Mouse (Mus musculus) heart, postnatal 0 days (tissue): ENCODE results near the gene Dop1b.

Source experiments
- CTCF ChIP-seq: IDR thresholded peaks from 2 replicates; pipeline ENCODE4 v1.5.1; 2016; ENCODE audit warnings: antibody characterized with exemption, control low read depth, low read depth
- EP300 ChIP-seq: IDR thresholded peaks from 2 replicates; pipeline ENCODE4 v1.6.1; 2016; ENCODE audit warnings: antibody characterized with exemption, low read depth

GRCm38 (mm10) chr16:93777247-93777999 is 65.7 kb downstream of the Dop1b start:
- TF ChIP-seq EP300 (no peak), CTCF (no peak)
